Mouse (Mus musculus) neural tube, embryonic 12.5 days (tissue): ENCODE measurements around the gene Il2rb. TPM values are rescaled to one million over a fixed set of nuclear protein-coding genes. Genes with fewer than 3 reads are reported as not detected.
A peak's percentile ranks its signal among the peaks of the same experiment; 100 is the strongest.

Experiments
- ATAC-seq: fragments of 200-750 bp; cut with Nextera tagmentation; 2 replicates; pipeline ENCODE4 v1.8.0; 2017; ENCODE audit warnings: low read depth, mild to moderate bottlenecking, moderate TSS enrichment, moderate library complexity; ENCODE audit not compliant: low FRiP score
- H3K27ac ChIP-seq: fragments of 300-500 bp; sonication (generic); 2 replicates; pipeline ENCODE4 v1.5.1; 2016
- H3K27me3 ChIP-seq: fragments of 300-500 bp; sonication (generic); replicated peaks from 2 replicates; pipeline ENCODE4 v1.6.1; 2016; ENCODE audit warnings: mild to moderate bottlenecking
- H3K36me3 ChIP-seq: fragments of 300-500 bp; sonication (generic); 2 replicates; pipeline ENCODE4 v1.6.1; 2016; ENCODE audit warnings: mild to moderate bottlenecking
- H3K4me1 ChIP-seq: fragments of 300-500 bp; sonication (generic); 2 replicates; pipeline ENCODE4 v1.6.1; 2016
- H3K4me2 ChIP-seq: fragments of 300-500 bp; sonication (generic); replicated peaks from 2 replicates; pipeline ENCODE4 v1.6.1; 2016; ENCODE audit warnings: mild to moderate bottlenecking
- H3K4me3 ChIP-seq: fragments of 300-500 bp; sonication (generic); 2 replicates; pipeline ENCODE4 v1.5.1; 2016
- H3K9ac ChIP-seq: fragments of 300-500 bp; sonication (generic); 2 replicates; pipeline ENCODE4 v1.6.1; 2016; ENCODE audit warnings: mild to moderate bottlenecking
- H3K9me3 ChIP-seq: fragments of 300-500 bp; sonication (generic); 2 replicates; pipeline ENCODE4 v1.6.1; 2016; ENCODE audit warnings: mild to moderate bottlenecking
- WGBS: fragments of 180-500 bp; shearing (Covaris S2); methylation state at CpG from one replicate; pipeline ENCODE4 v1.1.7; 2016; 5-methylcytosine and 5-hydroxymethylcytosine counted together
- polyA plus RNA-seq: library from polyadenylated mRNA; unstranded; fragments of >200 nt; fragmentation: Nextera tagmentation; extraction: Ambion mirVana; gene quantifications from 2 replicates; pipeline ENCODE4 v1.2.1, GENCODE M21; 2016

Gene Il2rb
- polyA plus RNA-seq, 1 experiment from 2014 or later: not detected

DNA sequence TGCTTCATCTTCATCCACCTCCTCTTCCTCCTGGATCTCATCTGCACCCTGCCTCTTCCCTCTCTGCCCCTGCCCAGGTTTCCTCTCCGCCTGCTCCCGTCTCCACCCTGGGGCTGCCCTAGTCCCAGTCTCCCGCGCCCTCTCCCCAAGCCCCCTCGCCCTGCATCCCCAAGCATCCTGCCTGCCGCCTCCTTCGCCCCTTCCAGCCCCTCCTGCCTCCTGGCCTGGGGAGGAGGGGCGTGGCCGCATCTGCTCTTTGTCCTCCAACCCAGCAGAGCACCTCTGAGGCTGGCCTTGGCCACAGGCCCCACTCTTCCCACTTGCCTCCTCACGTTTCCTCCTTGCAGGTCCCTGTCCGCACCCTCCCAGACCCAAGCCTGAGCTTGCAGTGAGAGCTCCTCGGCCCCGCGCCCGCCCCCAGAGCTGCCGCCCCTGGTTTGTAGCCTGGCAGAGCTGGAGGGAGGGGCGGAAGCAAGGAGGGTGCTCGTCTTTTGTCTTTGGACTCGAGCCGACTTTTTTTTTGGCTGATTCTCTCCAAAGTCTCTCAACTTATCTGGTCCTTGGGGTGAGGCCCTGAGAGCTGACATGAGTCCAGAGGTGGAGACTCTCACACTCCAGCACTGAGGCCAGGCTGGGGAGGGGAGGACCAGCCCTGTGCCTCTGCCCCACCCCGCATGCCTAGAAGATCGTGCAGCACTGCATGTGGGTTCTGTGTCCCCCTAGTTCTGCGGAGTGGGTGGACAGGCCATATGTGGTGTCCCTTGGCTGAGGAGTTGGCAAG, 57.6 kb downstream of the Il2rb start:
- WGBS: 17% methylated on average over 23 of the region's 23 CpGs
- Histone ChIP-seq H3K4me1 (peaks cover 47% of the 10 kb centered on the region), H3K9me3 (no peaks in the 10 kb centered on the region), H3K27ac (peak overlapping the region; percentile 42; the same call in 1 of the 2 replicates), H3K4me3 (peak overlapping the region; percentile 11; the same call in 1 of the 2 replicates), H3K4me2 (peak overlapping the region; percentile 61), H3K36me3 (peaks cover 27% of the 10 kb centered on the region), H3K9ac (peak overlapping the region; percentile 53), H3K27me3 (0 out of 2 replicates have a peak, but pooled peaks cover 6% of the 10 kb centered on the region)
- ATAC-seq: peak; percentile 3

DNA sequence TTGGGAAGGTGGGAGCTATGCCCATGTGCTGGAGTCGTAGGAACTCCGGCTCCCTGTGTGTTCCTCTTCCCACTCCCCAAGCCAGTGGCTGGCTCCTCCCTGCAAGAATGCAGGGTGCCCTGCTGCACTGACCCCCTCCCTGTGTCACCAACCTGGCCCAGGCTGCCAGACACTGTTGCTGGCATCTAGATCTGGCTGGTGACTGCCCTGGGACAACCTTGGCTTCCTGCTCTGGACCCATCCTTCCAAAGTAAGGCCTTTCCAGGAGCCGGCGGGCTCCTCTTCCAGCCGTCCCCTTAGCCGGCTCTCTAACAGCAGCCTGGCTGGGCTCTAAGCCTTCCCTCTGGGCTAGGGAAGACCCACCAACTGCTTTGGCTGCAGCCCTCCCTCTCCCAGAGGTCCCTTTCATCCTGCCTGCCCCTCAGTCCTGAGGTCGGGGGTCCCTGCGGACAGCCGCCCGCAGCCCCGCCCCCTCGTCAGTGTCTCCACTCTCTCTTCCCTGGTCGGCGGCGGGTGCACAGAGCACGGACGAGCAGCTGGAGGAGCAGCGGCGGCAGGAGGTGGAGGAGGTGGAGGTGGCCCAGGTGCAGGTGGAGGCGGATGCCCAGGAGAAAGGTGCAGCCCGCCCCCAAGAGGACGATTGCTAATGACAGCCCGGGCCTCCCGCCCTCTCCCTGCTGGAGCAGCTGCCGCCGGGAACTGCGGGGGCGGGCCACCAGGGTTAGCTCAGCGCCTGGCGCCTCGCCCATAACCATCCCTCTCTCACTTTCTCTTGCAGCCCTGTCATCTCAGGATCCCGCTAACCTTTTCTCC, 58.5 kb downstream of the Il2rb start:
- Histone ChIP-seq H3K36me3 (peaks cover 35% of the 10 kb centered on the region), H3K4me3 (peak overlapping the region; percentile 11; the same call in 1 of the 2 replicates), H3K4me1 (peaks cover 47% of the 10 kb centered on the region), H3K4me2 (peak overlapping the region; percentile 61), H3K9me3 (no peaks in the 10 kb centered on the region), H3K9ac (peak overlapping the region; percentile 53), H3K27me3 (0 out of 2 replicates have a peak, but pooled peaks cover 6% of the 10 kb centered on the region), H3K27ac (peak overlapping the region; percentile 42; the same call in 1 of the 2 replicates)
- WGBS: 6% methylated on average over 32 of the region's 32 CpGs
- peak; percentile 58 for ATAC-seq

- Histone ChIP-seq H3K36me3 (peaks cover 44% of the 10 kb centered on the region), H3K9ac (no peak overlapping the region), H3K4me3 (no peak overlapping the region), H3K9me3 (no peaks in the 10 kb centered on the region), H3K27me3 (0 out of 2 replicates have a peak, but pooled peaks cover 6% of the 10 kb centered on the region), H3K4me1 (peaks cover 44% of the 10 kb centered on the region), H3K4me2 (no peak overlapping the region), H3K27ac (no peak overlapping the region)
- ATAC-seq: no peak
- WGBS: 80% methylated on average over 11 of the region's 11 CpGs
Observed at GRCm38 (mm10) chr15:78435681-78436080, 59.4 kb downstream of the Il2rb start.

DNA sequence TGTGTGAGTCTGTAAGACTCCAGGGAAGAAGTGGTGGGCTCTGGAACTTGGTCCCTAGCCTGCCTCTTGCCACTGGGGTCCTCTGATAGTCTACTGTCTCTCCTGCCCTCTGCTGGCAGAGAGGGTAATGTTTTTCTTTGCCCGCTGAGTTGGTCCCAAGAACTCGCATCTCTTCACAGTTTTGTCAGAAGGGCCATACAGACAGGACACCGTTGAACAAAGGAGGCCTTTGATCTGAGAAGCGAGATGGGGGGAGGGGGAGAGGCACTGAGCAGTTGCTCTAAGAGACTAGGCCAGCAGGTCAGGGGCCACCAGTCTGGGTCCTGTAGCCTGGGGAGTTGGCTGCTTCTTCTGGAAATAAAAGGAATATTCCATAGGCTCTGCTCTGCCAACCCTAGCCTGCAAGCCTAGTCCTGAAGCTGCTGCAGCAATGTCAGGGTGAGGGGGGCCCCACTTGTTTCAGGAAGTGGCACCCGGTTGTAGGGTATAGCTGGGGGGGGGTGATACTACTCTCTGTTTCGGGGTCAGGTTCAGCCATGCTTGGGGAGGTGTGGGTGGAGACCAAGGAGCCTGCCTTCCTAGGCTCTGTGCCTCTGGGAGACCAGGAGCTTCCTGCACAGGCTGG, 60.1 kb downstream of the Il2rb start:
- no peak; the same call in 1 of the 2 replicates for ATAC-seq
- no peaks in the 10 kb centered on the region for H3K9me3 ChIP-seq
- no peak overlapping the region for H3K4me3 ChIP-seq
- no peak overlapping the region for H3K9ac ChIP-seq
- no peak overlapping the region for H3K4me2 ChIP-seq
- 21% methylated on average over 6 of the region's 6 CpGs for WGBS
- peaks cover 49% of the 10 kb centered on the region for H3K4me1 ChIP-seq
- H3K36me3 ChIP-seq: peaks cover 48% of the 10 kb centered on the region
- no peak overlapping the region for H3K27ac ChIP-seq
- 0 out of 2 replicates have a peak, but pooled peaks cover 6% of the 10 kb centered on the region for H3K27me3 ChIP-seq

DNA sequence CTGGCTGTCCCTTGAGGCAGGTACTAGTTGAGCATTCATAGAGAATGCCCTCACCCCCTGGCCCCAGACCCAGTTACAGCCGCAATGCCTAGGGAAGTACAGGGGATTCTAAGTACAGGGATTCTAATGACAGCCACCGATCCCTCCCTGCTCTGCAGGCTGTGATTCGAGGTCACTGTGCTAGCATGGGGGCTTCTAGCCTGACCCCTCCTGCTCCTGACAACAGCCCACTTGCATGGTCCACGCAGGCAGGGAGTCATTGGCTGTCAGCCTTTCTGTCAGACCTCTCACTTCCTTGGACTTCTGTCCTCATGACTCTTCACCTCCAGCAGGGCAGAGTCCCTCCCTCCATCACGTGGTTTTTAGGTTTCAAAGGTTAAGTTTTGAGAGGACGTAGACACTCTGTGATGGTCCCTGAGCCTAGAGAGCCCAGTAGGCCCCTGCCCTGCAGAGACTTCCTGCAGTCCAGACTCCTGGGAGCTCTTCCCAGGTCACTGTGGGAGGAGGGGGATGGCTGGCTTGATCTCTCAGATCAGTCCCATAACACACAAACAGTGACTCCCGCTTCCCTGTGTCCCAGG, 63.4 kb downstream of the Il2rb start:
- Histone ChIP-seq H3K27ac (no peak overlapping the region), H3K9me3 (no peaks in the 10 kb centered on the region), H3K27me3 (no peaks in the 10 kb centered on the region), H3K4me1 (peaks cover 49% of the 10 kb centered on the region), H3K36me3 (peaks cover 48% of the 10 kb centered on the region), H3K9ac (no peak overlapping the region), H3K4me2 (no peak overlapping the region), H3K4me3 (no peak overlapping the region)
- ATAC-seq: no peak
- 83% methylated on average over 7 of the region's 7 CpGs for WGBS

DNA sequence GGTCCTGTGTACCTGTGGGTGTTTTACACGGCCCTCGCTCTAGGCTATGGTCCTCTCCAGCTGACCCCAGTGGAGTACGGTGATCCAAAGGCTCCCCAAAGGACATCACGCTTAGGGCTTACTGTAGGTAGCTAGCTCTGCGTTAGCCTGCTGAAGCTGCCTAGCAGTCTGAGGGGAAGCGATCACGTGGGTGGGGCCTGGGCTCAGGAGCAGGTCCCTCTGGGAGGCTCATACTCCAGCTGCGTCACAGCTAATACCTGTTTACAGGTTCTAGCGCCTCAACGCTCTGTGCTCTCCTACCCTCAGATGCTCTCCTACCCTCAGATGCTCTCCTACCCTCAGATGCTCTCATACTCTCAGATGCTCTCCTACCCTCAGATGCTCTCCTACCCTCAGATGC, 64.2 kb downstream of the Il2rb start:
- Histone ChIP-seq H3K4me3 (no peak overlapping the region), H3K4me2 (no peak overlapping the region), H3K9me3 (no peaks in the 10 kb centered on the region), H3K9ac (no peak overlapping the region), H3K27me3 (no peaks in the 10 kb centered on the region), H3K36me3 (peaks cover 48% of the 10 kb centered on the region), H3K27ac (no peak overlapping the region), H3K4me1 (peaks cover 41% of the 10 kb centered on the region)
- WGBS: 89% methylated on average over 10 of the region's 10 CpGs
- no peak for ATAC-seq

GRCm38 (mm10) chr15:78429871-78430622, 65.0 kb downstream of the Il2rb start:
- H3K36me3 ChIP-seq: peaks cover 41% of the 10 kb centered on the region
- H3K9me3 ChIP-seq: no peaks in the 10 kb centered on the region
- H3K4me2 ChIP-seq: peak overlapping the region; percentile 76
- ATAC-seq: no peak
- no peak overlapping the region for H3K27ac ChIP-seq
- 0 out of 2 replicates have a peak overlapping the region, but pooled peaks have one; percentile 84 for H3K4me3 ChIP-seq
- no peaks in the 10 kb centered on the region for H3K27me3 ChIP-seq
- WGBS: 81% methylated on average over 13 of the region's 13 CpGs
- peak overlapping the region; percentile 84; the same call in 1 of the 2 replicates for H3K9ac ChIP-seq
- H3K4me1 ChIP-seq: peaks cover 33% of the 10 kb centered on the region

Other genes starting within 250 kb of the Il2rb start
- gene Csf2rb2, start 189.6 kb downstream of the Il2rb start, polyA plus RNA-seq: 0.10 and 0.22 TPM in 2 replicates
- 1.2 TPM in 2 replicates for gene Csf2rb, start 169.5 kb downstream of the Il2rb start, polyA plus RNA-seq
- not detected in 2 replicates for gene Tex33, start 99.4 kb downstream of the Il2rb start, polyA plus RNA-seq
- 7.6 and 9.2 TPM in 2 replicates for gene Tst, start 89.4 kb downstream of the Il2rb start, polyA plus RNA-seq
- gene Mpst, start 88.9 kb downstream of the Il2rb start, polyA plus RNA-seq: 2.1 and 2.8 TPM in 2 replicates
- gene Kctd17, start 66.7 kb downstream of the Il2rb start, polyA plus RNA-seq: 88.1 and 91.9 TPM in 2 replicates
- 0.71 TPM in 1 of 2 replicates, not detected in the other for gene Tmprss6, start 26.6 kb downstream of the Il2rb start, polyA plus RNA-seq
- 7.1 and 8.7 TPM in 2 replicates for gene C1qtnf6, start 36.1 kb upstream of the Il2rb start, polyA plus RNA-seq
- gene Sstr3, start 49.4 kb upstream of the Il2rb start, polyA plus RNA-seq: 0.18 and 0.24 TPM in 2 replicates
- 7.7 and 9.0 TPM in 2 replicates for gene Rac2, start 77.5 kb upstream of the Il2rb start, polyA plus RNA-seq
- gene Cyth4, start 101.8 kb upstream of the Il2rb start, polyA plus RNA-seq: 6.4 and 6.6 TPM in 2 replicates
- 1.9 and 2.0 TPM in 2 replicates for gene Elfn2, start 223.5 kb upstream of the Il2rb start, polyA plus RNA-seq